Mouse (Mus musculus) heart, postnatal 4 days (tissue): ENCODE results near the gene Aldh3b2. TPM values are rescaled to one million over a fixed set of nuclear protein-coding genes. Genes with fewer than 3 reads are reported as not detected.
A peak's percentile ranks its signal among the peaks of the same experiment; 100 is the strongest.

Experiments used
- DNase-seq: peaks from one replicate; pipeline ENCODE4 v3.0.0; 2021
- total RNA-seq, 2 experiments: library from RNA; stranded (reverse); gene quantifications; 2 replicates each; pipeline ENCODE4 v1.2.3; 2021

The Aldh3b2 gene
- total RNA-seq, 2 experiments from 2014 or later = 0.12 to 0.32 TPM

DNA sequence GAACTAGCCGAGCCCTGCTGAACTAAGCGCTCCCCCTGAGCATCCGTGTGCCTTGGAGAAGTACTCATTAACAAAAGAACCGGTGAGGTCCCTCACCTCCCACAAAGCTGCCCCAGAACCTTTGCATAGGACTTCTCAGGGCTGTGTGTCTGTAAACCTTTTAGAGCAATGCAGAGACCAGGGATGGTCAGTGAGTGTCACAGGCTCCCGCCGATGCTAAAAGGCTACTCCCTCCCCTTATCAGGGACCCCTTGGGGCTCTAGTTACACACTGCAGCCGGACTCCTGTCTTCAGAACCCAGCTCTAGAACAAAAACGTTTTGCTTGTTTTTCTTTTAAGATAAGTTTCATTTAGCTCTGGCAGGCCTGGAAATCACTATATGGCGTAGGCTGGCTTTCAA lies 40.9 kb downstream of the Aldh3b2 start:
- no peak for DNase-seq

DNA sequence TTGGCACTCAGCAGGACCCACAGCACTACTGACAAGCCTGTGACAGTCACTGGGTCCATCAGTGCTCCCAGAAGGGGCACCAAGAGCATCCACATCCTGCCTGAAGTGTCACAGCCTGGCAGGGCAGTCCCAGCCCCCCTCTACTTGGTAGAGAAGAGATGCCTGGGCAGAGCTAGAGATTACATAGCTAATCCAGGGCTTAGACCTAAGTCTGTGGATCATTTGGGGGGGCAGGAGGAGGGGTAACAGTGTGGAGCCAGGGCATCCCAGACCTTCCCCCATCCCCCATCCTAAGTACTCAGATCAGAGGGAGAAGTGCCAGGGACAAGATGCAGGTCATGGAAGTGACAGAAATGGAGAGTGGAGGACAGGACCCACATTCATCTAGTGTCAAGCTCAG lies 42.7 kb downstream of the Aldh3b2 start:
- no peak for DNase-seq

DNA sequence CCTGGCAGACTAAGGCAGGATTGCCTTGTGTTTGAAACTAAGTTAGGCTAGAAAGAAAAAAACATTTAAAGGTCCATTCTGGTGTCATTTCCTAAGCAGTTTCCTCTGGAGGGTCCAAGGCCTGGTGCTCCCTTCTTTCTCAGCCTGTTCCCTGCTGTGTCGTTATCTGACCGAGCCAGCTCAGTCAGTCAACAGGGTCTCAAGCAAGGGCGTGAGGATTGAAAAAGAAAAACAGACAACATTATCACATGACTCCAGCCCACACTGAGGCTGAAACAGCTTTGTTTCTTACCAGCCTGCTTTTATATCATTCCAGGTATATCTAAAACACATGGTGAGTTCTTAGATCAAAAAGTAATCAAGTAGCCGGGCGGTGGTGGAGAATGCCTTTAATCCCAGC lies 43.5 kb downstream of the Aldh3b2 start:
- DNase-seq = no peak

DNA sequence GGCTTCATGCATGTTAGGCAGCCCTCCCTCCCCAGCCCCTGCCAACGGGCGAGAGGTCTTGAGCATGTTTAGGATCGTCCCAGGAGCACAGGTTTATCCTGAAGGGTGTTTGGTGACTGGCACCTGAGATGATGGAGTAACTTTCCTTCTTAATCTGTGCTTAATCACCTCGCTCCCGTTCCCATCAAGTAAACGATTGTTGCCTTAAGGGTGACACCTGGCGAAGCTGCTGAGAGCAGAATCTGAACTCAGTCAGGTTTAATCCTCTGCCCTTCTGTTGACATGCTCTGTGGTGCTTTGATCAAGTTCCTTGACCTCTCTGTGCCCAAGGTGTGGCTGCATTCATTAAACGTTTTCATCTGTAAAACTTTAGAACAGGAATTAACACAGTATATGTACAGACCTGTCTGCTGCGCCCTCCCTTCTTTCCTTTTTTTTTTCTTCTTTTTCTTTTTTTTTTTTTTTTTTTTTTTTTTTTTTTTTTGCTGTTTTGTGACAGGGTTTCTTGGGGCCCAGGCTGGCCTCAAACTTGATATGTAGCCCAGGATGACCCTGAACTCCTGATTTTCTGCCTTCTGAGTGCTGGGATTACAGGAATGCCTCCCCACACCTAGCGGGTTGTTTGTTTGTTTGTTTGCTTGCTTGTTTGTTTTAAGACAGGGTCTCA lies 45.9 kb downstream of the Aldh3b2 start:
- no peak for DNase-seq

DNA sequence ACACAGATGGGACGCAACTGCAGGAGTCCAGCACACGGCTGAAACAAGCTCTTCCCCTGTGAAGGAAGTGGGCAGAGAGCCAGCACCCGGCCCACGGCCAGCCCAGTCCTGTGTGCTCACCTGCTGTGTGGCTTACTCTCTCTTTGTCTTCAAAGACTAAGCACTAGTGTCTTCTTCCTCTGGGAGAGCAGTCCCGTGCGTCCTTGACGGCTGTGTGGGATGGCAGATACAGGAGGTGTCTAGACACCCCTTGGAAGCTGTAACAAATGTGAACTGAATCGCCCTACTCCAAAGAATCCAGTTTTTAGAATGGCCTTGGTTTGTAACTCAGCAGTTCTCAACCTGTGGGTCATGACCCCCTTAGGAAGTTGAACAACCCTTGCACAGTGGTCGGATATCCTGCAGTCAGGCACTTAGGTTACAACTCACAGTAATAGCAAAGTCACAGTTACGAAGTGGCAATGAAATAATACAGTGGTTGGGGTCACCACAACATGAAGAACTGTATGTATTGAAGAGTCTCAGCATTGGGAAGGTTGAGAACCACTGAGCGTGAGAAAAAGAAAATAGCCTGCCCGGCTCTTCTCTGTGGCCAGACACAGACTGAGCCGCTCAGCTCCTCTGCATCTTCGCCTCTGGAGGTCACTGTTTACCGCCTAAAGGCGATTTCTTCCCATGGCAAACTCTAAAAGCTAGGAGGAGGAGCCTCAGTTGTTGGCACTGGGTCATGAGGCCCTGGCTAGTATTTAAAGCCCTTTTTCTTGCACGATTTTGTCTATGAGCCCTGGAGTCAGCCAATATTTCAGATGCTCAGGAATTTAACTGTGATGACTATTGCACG lies 46.8 kb downstream of the Aldh3b2 start:
- peak; percentile 90 for DNase-seq

DNA sequence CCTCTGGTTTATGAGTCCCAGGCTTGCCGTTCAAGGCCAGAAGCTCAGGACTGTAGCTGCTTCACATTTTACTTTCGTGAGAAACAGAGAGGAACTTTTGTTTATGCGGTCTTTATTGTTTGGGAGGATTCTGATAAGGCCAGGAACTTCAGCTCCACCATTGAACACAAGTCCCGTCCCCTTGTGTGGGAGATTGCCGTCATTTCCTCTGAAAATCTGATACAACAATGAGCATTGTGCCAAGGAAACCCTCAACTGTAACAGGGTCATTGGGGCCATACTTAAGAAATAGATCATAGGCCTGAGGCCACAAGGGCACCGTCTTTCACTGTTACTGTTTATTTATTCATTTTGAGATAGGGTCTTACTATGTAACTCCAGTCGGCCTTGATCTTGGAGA lies 51.1 kb downstream of the Aldh3b2 start:
- DNase-seq = no peak

DNA sequence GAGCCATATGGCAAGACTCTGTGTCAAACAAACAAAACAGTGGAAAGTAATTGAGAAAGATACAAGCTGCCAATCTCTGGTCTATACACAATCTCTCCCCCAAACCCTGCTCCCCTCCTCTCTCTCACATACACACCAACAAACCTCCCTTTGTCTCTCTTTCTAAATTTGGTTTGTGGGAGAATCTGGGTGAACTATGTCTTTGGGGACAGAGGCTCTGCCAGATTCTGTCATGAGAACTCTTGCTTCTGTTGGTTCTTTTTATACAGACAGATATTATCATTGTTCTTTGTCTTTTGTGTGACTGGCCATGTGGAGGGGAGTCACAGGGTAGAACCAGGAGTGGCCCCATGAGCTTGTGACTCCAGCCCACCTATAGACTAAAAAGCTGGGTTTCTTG lies 55.4 kb downstream of the Aldh3b2 start:
- no peak for DNase-seq

Other genes with a start within 250 kb of the Aldh3b2 start
- 10 to 100 TPM; 36.7 to 37.7 TPM for gene Kmt5b, start 204.9 kb upstream of the Aldh3b2 start, total RNA-seq
- 10 to 100 TPM; 16.8 to 16.9 TPM for gene Chka, start 120.6 kb upstream of the Aldh3b2 start, total RNA-seq
- gene Tcirg1, start 65.2 kb upstream of the Aldh3b2 start, total RNA-seq = 10 to 100 TPM; 19.2 to 22.9 TPM
- gene Ndufs8, start 59.6 kb upstream of the Aldh3b2 start, total RNA-seq = 100 to 1,000 TPM; 290 to 307 TPM
- gene Aldh3b1, start 42.5 kb upstream of the Aldh3b2 start, total RNA-seq = 1 to 10 TPM; 1.6 to 1.9 TPM
- gene Unc93b1, start 37.1 kb upstream of the Aldh3b2 start, total RNA-seq = 10 to 100 TPM; 15.1 to 15.4 TPM
- gene Aldh3b3, start 13.7 kb upstream of the Aldh3b2 start, total RNA-seq = under 1 TPM; 0.17 to 0.18 TPM
- 10 to 100 TPM; 10.6 to 12.0 TPM for gene Acy3, start 14.2 kb downstream of the Aldh3b2 start, total RNA-seq
- gene Tbx10, start 20.4 kb downstream of the Aldh3b2 start, total RNA-seq = not detected
- gene Nudt8, start 28.3 kb downstream of the Aldh3b2 start, total RNA-seq = 10 to 100 TPM; 56.6 to 63.2 TPM
- 1 to 10 TPM; 1.4 to 2.4 TPM for gene Gm49405, start 28.3 kb downstream of the Aldh3b2 start, total RNA-seq
- 100 to 1,000 TPM; 106 to 120 TPM for gene Doc2g, start 31.0 kb downstream of the Aldh3b2 start, total RNA-seq
- gene Ndufv1, start 40.5 kb downstream of the Aldh3b2 start, total RNA-seq = 100 to 1,000 TPM; 774 to 835 TPM
- 100 to 1,000 TPM; 219 to 261 TPM for gene Gstp1, start 65.7 kb downstream of the Aldh3b2 start, total RNA-seq
- gene Gstp2, start 73.7 kb downstream of the Aldh3b2 start, total RNA-seq = 10 to 100 TPM; 69.7 to 73.5 TPM
- gene Gstp3, start 87.2 kb downstream of the Aldh3b2 start, total RNA-seq = not detected
- not detected for gene Cabp2, start 109.2 kb downstream of the Aldh3b2 start, total RNA-seq
- gene Cdk2ap2, start 124.9 kb downstream of the Aldh3b2 start, total RNA-seq = 10 to 100 TPM; 22.4 to 23.6 TPM
- gene Pitpnm1, start 127.7 kb downstream of the Aldh3b2 start, total RNA-seq = 10 to 100 TPM; 41.8 to 42.9 TPM
- 10 to 100 TPM; 54.6 to 55.7 TPM for gene Aip, start 153.5 kb downstream of the Aldh3b2 start, total RNA-seq
- under 1 TPM in 1 of 2 experiments, not detected in 1; 0.07 TPM for gene Gpr152, start 167.5 kb downstream of the Aldh3b2 start, total RNA-seq
- gene Cabp4, start 171.7 kb downstream of the Aldh3b2 start, total RNA-seq = under 1 TPM in 1 of 2 experiments, not detected in 1; 0.18 TPM
- gene Coro1b, start 176.3 kb downstream of the Aldh3b2 start, total RNA-seq = 10 to 100 TPM; 74.6 to 74.8 TPM
- gene Ptprcap, start 181.3 kb downstream of the Aldh3b2 start, total RNA-seq = 1 to 10 TPM; 2.0 to 2.2 TPM
- gene Rps6kb2, start 191.0 kb downstream of the Aldh3b2 start, total RNA-seq = 10 to 100 TPM; 26.0 to 26.3 TPM
- 10 to 100 TPM; 46.7 to 49.0 TPM for gene Carns1, start 203.2 kb downstream of the Aldh3b2 start, total RNA-seq
- gene Tbc1d10c, start 219.0 kb downstream of the Aldh3b2 start, total RNA-seq = 1 to 10 TPM; 2.0 to 2.1 TPM
- gene Ppp1ca, start 219.7 kb downstream of the Aldh3b2 start, total RNA-seq = 100 to 1,000 TPM; 481 to 484 TPM
- 1 to 10 TPM; 8.3 to 8.4 TPM for gene Rad9a, start 229.3 kb downstream of the Aldh3b2 start, total RNA-seq
- 1 to 10 TPM; 2.1 to 2.7 TPM for gene Clcf1, start 241.9 kb downstream of the Aldh3b2 start, total RNA-seq
- not detected for gene AC109138.7, start 242.0 kb downstream of the Aldh3b2 start, total RNA-seq